Mouse (Mus musculus): Measurements from ENCODE around the gene Galnt6. TPM values are rescaled to one million over a fixed set of nuclear protein-coding genes. Genes with fewer than 3 reads are reported as not detected.

Gene Galnt6
- total RNA-seq, 4 experiments from 2014 or later: 12.4 to 15.1 (median 14.4) TPM

- no peak for DNase-seq (ENCODE audit: low spot score in 2 of 2)
These were observed 25.8 kb upstream of the Galnt6 start for GRCm38 (mm10) chr15:100754805-100755497.

DNA sequence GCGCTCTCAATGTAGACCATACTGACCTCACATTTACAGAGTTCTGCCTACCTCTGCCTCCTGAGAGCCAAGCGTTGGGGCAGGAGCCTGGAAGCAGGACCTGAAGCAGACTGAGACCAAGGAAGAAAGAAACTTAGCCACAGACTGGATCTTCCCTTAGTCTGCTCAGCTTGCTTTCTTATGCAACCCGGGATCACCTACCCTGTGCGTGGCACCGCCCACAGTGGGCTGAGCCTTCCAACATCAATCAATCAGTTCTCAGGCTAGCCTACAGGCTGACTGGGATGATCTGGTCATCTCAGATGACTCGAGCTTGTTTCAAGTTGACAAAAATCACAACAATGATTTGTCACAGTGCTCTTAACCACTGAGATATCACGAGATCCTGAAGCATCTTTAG is 24.9 kb upstream of the Galnt6 start:
- DNase-seq (ENCODE audit: low spot score in 2 of 2): no peak

DNA sequence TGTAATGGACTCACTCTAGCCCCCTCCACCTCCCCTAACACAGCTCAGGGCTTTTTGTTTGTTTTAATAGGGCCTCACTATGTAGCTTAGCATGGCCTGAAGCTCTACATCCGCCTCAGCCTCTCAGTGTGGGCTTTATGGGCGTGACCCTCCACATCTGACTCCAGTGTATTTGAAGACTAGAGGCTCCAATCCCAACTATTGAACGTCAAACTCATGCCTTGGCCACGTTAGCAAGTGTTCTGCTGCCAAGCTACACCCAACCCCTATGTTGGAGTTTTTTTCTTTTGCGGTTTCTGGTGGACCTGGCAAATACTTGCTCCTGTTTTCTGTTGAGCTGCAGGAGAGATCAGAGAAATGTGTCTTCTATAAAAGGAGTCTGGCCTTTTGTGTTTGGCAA is 23.9 kb upstream of the Galnt6 start:
- DNase-seq (ENCODE audit: low spot score in 2 of 2): no peak

GRCm38 (mm10) chr15:100752439-100752838 is 23.3 kb upstream of the Galnt6 start:
- no peak for DNase-seq (ENCODE audit: low spot score in 2 of 2)

DNA sequence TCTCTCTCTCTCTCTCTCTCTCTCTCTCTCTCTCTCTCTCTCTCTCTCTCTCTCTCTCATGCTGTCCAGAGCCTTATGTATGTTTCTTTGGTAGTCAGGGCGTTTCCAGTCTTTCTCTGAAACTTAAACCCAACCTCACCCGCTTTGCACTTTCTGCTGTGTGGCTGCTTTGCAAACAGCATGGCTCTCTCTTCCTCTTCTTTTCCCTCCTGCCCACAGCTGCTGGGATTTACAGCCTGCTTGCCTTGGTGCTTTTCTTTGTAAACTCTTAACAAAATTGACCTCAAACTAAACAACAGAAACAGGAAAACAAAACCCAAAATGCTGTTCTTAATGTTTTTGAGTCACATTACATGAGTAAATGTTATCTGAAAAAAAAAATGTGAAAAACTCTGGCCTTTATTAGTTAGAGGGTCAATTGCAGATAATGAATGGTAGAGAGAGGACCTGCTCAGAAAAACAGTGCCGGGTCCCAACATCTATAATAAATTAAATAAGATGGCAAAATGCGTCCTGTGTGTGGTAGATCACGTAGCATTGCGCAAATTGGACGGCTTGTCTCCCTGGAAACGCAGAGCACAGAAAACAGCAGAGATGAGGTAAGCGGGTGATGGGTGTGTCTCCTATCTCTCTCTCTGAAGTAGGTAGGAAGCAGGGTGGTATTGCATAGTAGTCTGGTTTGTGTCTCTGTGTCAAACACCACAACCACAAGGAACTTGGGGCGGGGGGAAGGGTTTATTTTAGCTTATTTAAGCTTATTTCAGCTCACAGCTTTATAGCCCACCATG is 20.8 kb upstream of the Galnt6 start:
- DNase-seq (ENCODE audit: low spot score in 2 of 2): no peak

DNA sequence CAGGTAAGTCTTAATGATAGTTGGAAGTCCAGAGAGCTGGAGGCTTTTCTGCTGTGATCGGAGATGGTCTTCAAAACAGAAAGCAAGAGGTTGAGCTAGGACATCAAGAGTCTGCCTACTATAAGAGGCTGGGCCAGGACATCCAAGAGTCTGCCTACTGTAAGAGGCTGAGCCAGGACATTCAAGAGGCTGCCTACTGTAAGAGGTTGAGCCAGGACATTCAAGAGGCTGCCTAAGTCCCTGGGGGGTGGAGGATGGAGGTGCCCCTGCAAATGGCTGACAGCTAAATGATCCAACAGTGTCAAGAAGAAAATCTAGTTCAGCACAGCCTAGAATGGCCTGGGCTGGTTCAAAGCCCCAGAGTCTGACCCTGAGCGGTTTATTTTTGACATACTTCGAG is 19.4 kb upstream of the Galnt6 start:
- no peak for DNase-seq (ENCODE audit: low spot score in 2 of 2)

DNA sequence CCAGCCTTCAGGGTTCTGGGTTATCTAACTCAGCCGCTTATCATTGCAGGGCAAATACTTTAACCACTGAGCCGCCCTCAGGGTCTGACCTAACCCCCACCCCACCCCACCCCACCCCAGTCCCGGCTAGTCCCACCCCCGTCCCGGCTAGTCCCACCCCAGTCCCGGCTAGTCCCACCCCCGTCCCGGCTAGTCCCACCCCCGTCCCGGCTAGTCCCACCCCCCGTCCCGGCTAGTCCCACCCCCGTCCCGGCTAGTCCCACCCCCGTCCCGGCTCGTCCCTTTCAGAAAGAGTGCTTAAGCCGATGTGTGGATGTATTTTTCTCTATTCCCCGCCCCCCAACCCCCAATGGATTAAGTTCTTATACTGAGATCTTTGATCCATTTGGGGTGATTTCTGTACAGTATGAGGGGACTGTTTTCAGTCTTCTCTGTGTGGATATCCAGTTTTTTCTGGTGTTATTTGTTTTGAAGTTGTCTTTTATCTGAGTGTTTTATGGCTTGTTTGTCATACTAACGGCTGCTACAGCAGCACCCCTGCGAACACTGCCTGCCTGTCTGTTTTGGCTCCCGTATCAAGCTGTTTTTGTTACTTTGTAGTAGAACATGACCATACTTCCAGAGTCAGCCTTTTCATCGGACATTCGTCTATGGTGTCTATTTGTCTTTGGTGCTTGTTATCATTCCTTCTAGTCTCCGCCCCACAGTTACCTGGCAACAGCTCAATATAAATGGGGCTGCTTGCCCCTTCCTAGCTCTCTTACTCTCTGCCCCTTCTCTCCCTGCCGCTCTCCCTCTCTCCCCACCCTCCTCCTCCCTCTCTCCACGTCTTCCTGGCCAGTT is 18.2 kb upstream of the Galnt6 start:
- no peak for DNase-seq (ENCODE audit: low spot score in 2 of 2)

GRCm38 (mm10) chr15:100746478-100747120 is 17.4 kb upstream of the Galnt6 start:
- no peak for DNase-seq (ENCODE audit: low spot score in 2 of 2)

GRCm38 (mm10) chr15:100743238-100743637 is 14.1 kb upstream of the Galnt6 start:
- no peak for DNase-seq (ENCODE audit: low spot score in 2 of 2)

- no peak for DNase-seq (ENCODE audit: low spot score in 2 of 2)
These were observed 10.3 kb upstream of the Galnt6 start for GRCm38 (mm10) chr15:100739442-100739841.

- DNase-seq (ENCODE audit: low spot score in 2 of 2): no peak
These were observed 9.2 kb upstream of the Galnt6 start for GRCm38 (mm10) chr15:100738351-100738781.

GRCm38 (mm10) chr15:100737667-100738066 is 8.5 kb upstream of the Galnt6 start:
- DNase-seq (ENCODE audit: low spot score in 2 of 2): no peak

- no peak for DNase-seq (ENCODE audit: low spot score in 2 of 2)
These were observed 6.8 kb upstream of the Galnt6 start for GRCm38 (mm10) chr15:100735953-100736300.

- DNase-seq (ENCODE audit: low spot score in 2 of 2): no peak
These were observed 6.1 kb upstream of the Galnt6 start for GRCm38 (mm10) chr15:100735095-100735952.

DNA sequence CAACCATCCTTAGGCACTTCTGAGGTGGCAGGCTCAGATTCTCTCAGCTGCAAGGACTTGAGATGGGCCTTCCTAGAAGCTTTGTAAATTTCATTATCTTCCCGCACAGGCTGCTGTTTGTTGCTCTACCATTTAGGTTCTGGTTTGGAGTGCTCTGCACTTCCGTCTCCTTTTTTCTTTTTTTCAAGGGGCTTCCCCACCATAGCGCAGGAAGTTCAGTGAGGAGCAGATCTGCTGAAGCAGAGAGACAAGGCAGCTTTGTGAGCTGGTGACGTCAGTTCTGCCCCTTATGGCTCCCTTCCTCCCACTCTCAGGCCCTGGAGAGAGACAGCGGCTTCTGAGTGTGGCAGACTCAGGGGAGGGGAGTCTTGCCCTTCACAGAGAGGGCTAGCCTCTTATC is 3.4 kb upstream of the Galnt6 start:
- no peak for DNase-seq (ENCODE audit: low spot score in 2 of 2)

DNA sequence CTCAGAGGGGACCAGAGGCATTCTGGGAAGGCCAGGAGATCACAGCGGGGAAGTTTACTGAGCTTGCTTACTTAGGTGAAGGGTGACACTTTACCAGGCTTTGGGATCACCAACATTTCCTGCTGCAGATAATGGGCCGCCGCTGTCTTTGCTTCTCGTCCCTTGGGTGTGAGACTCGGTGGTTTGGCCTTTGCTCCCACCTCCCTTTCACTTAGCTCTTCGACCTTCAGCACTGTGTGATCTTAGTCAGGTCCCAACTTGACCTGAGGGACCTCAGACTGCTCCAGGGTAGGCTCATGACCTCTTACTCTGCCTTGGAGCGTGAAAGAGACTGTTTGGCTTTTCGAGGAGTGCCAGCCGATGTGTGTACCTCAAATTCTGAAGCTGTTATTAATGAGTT is 1.9 kb upstream of the Galnt6 start:
- DNase-seq (ENCODE audit: low spot score in 2 of 2): no peak

DNA sequence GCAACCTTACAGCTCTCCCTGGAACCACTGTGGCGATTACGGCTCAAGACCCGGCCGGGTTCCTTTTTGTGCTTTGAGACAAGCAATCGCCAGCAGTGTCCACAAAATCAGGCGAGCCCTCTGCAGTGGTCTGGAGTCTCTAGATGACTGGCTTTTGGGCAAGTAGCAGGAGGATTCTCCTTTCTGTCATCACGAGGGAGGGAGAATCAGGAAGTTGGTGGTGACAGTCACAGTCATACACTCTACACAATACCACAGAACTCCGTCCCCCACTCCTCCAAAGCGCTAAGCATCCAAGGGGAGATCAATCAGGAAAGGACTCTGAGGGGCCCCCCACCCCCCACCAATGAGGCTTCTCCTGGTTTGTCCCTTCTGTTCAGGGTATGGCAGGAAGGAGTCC is 590 bp downstream of the Galnt6 start:
- DNase-seq (ENCODE audit: low spot score in 2 of 2): no peak

DNA sequence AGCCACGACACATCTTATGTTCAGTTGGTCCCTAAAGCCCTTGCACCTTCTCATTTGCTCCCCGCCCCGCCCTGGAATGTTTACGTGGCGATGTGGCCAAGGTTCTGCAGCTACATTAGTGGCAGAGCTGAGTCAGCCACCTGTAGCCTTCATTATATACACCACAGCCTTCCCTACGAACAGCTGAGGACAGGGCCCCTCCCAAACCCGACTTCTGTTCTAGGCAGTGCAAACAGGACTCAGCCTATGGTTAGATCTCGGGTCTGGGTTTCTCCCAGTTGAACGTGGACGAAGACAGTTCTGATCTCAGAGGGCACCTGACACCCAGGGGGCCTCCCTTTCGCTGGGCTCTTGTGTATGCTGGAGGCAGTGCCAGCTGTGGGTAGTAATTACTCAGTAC is 1.3 kb downstream of the Galnt6 start:
- DNase-seq (ENCODE audit: low spot score in 2 of 2): no peak

GRCm38 (mm10) chr15:100726721-100727120 is 2.5 kb downstream of the Galnt6 start:
- DNase-seq (ENCODE audit: low spot score in 2 of 2): no peak

GRCm38 (mm10) chr15:100723505-100723904 is 5.7 kb downstream of the Galnt6 start:
- no peak for DNase-seq (ENCODE audit: low spot score in 2 of 2)

GRCm38 (mm10) chr15:100722564-100722963 is 6.6 kb downstream of the Galnt6 start:
- no peak for DNase-seq (ENCODE audit: low spot score in 2 of 2)

Data from left cerebral cortex, adult 8-10 months (tissue).